Comparison of ENCODE assay signal across 25 mouse cellular contexts in the genomic region with DNA sequence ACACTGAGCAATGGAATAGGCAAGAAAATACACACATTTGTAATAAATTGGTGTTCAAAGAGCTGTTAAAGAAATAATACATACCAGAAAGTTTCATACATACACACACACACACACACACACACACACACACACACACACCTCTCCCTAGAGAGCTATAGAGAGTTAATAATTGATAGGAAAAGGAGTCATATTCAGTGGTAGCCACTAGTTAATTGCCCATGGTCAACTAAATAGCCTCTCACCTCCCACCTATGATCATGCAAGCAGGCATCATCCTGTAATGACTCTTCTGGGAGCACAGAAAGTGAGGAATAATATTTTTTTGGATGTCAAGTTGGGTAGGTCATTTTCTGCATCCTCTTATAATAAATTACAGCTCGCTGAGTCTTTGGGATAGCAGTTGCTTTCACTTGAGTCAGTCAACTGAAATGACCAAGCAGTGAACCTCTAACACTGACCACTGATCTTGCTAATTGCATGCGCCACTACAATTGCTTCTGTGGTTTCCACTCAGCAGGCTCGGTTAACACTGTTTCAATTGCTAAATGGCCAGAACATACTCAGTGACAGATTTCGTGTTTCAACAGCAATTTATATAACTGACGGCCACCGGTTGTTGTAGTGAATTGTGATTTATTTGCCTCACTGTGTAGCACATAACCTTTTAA.
A peak's percentile ranks its signal among the peaks of the same experiment; 100 is the strongest.
DNase-seq lines count a peak whose midpoint lies in the region; ATAC-seq and TF ChIP-seq lines count a peak whose summit lies in the region.
"Had no signal": no experiment of that assay in that cellular context is flagged by ENCODE, and none has a peak within 500 bp of the region (broad histone marks: within the 10 kb centered on the region; RNA-seq: fewer than 3 reads in every experiment).

No protein-coding gene starts in this region.

- no peak for TF ChIP-seq CTCF in intestine, postnatal 0 days (IDR thresholded peaks at IDR 0.05; ENCODE audit: low read depth)

- no peaks in the 10 kb centered on the region for H3K27me3 ChIP-seq in intestine, postnatal 0 days (replicated peaks; ENCODE audit: control insufficient read depth, insufficient read depth, low read length)
- H3K27me3 ChIP-seq: hindbrain, embryonic 15.5 days; limb, embryonic 13.5 days; lung, embryonic 15.5 days had no signal

- H3K4me2 ChIP-seq in intestine, postnatal 0 days (replicated peaks; ENCODE audit: low read depth) = no peak overlapping the region
- H3K4me2 ChIP-seq: hindbrain, embryonic 15.5 days; limb, embryonic 13.5 days; liver, embryonic 11.5 days; lung, embryonic 15.5 days; midbrain, embryonic 11.5 days had no signal

- no peak overlapping the region for H3K27ac ChIP-seq in intestine, postnatal 0 days (ENCODE audit: low read depth, low read length)
- H3K27ac ChIP-seq: hindbrain, embryonic 10.5 days; hindbrain, embryonic 15.5 days; limb, embryonic 13.5 days; lung, embryonic 15.5 days had no signal

- 85% methylated on average over 6 of the region's 6 CpGs for WGBS in intestine, postnatal 0 days

- no peak for ATAC-seq in intestine, postnatal 0 days
- ATAC-seq: CD4-positive, CD25-positive, alpha-beta regulatory T cell, adult 4 months; forebrain, embryonic 16.5 days; inflammation-experienced regulatory T-cells, adult 6 months had no signal

- no peaks in the 10 kb centered on the region for H3K4me1 ChIP-seq in intestine, postnatal 0 days (replicated peaks; ENCODE audit: control insufficient read depth, insufficient read depth, low read length)
- H3K4me1 ChIP-seq: hindbrain, embryonic 10.5 days; hindbrain, embryonic 15.5 days; lung, embryonic 15.5 days had no signal

- H3K36me3 ChIP-seq in intestine, postnatal 0 days (ENCODE audit: control insufficient read depth, insufficient read depth) = no peaks in the 10 kb centered on the region
- H3K36me3 ChIP-seq: hindbrain, embryonic 10.5 days; hindbrain, embryonic 15.5 days had no signal

- DNase-seq in kidney, adult 9 months = peak; percentile 2
- no peak for DNase-seq in kidney, postnatal 14 days
- peak; percentile 16 to 24 for DNase-seq in kidney, postnatal 4 days
- DNase-seq in kidney, adult 11 months = no peak
- peak; percentile 53 for DNase-seq in embryo, embryonic 10.5 days (ENCODE audit: low spot score)
- peak; percentile 77 for DNase-seq in retina, embryonic 14.5 days (ENCODE audit: low spot score)
- no peak for DNase-seq in cerebellum, adult 8-10 months
- DNase-seq: adrenal gland, postnatal 10 days; cerebellum, adult 9-10 months; heart, postnatal 14 days; kidney, postnatal 36 days; right cerebral cortex, adult 18-20 months; thymus, adult 2 months; thymus, postnatal 36 days had no signal

- H3K9me3 ChIP-seq in intestine, postnatal 0 days (ENCODE audit: control insufficient read depth) = no peaks in the 10 kb centered on the region
- H3K9me3 ChIP-seq: hindbrain, embryonic 10.5 days; hindbrain, embryonic 15.5 days; limb, embryonic 13.5 days; lung, embryonic 15.5 days had no signal

- no peak overlapping the region for H3K4me3 ChIP-seq in intestine, postnatal 0 days (ENCODE audit: low read depth, low read length)
- H3K4me3 ChIP-seq: hindbrain, embryonic 10.5 days; hindbrain, embryonic 15.5 days; limb, embryonic 13.5 days; lung, embryonic 15.5 days; myocyte had no signal

- no peak overlapping the region for H3K9ac ChIP-seq in intestine, postnatal 0 days (ENCODE audit: low read depth, low read length)
- H3K9ac ChIP-seq: hindbrain, embryonic 15.5 days; limb, embryonic 13.5 days; lung, embryonic 15.5 days had no signal

Comparison
In these comparisons a context has a peak if more than half of its experiments do, and no peak if none do; other contexts are left out.
1. DNase-seq: peak in kidney, adult 9 months (single experiment), kidney, postnatal 4 days (2 of 2), embryo, embryonic 10.5 days (single experiment) and retina, embryonic 14.5 days (single experiment); none in kidney, postnatal 14 days (single experiment), kidney, adult 11 months (single experiment) and cerebellum, adult 8-10 months (single experiment).